Mouse (Mus musculus): ENCODE results near the gene Bfar.
"Not testable (repeated sequence)": the region's sequence is repeated elsewhere in the genome, so short reads cannot be mapped to it uniquely, and the experiment has no call there.

Gene Bfar

GRCm38 (mm10) chr16:13727811-13728335, 56.2 kb downstream of the Bfar start:
- no peak for DNase-seq

- DNase-seq: no peak
These were observed 57.8 kb downstream of the Bfar start for GRCm38 (mm10) chr16:13729428-13729827.

- no peak for DNase-seq
These were observed 58.9 kb downstream of the Bfar start, which contains the start of gene Pla2g10 for GRCm38 (mm10) chr16:13730285-13731255. Gene Pla2g10 (minus strand): TSS chr16:13730983.

GRCm38 (mm10) chr16:13732786-13733185, 61.1 kb downstream of the Bfar start:
- no peak for DNase-seq

GRCm38 (mm10) chr16:13733518-13734137, 62.0 kb downstream of the Bfar start:
- peak; percentile 82 for DNase-seq

GRCm38 (mm10) chr16:13735977-13736376, 64.3 kb downstream of the Bfar start:
- no peak for DNase-seq

- not testable (repeated sequence) for DNase-seq
These were observed 67.4 kb downstream of the Bfar start for GRCm38 (mm10) chr16:13739044-13739443.

- DNase-seq: no peak
These were observed 69.2 kb downstream of the Bfar start for GRCm38 (mm10) chr16:13740844-13741243.

- no peak for DNase-seq
These were observed 76.0 kb downstream of the Bfar start for GRCm38 (mm10) chr16:13747708-13748107.

- DNase-seq: no peak
These were observed 76.5 kb downstream of the Bfar start for GRCm38 (mm10) chr16:13748124-13748523.

GRCm38 (mm10) chr16:13748813-13749212, 77.2 kb downstream of the Bfar start:
- not testable (repeated sequence) for DNase-seq

- no peak for DNase-seq
These were observed 77.6 kb downstream of the Bfar start for GRCm38 (mm10) chr16:13749306-13749705.

GRCm38 (mm10) chr16:13749981-13750380, 78.3 kb downstream of the Bfar start:
- no peak for DNase-seq

GRCm38 (mm10) chr16:13750626-13751025, 79.0 kb downstream of the Bfar start:
- DNase-seq: no peak
